Mouse (Mus musculus) lung, postnatal 10 days (tissue): ENCODE measurements around the gene Klra7.
"Not testable (repeated sequence)": the region's sequence is repeated elsewhere in the genome, so short reads cannot be mapped to it uniquely, and the experiment has no call there.

Experiments
- DNase-seq: peaks from one replicate; pipeline ENCODE4 v3.0.0; 2021

Klra7 gene

GRCm38 (mm10) chr6:130233222-130233621 lies at the start of gene Klra7:
Klra7 (minus strand) TSS chr6:130233322.
- DNase-seq, result no peak

- not testable (repeated sequence) for DNase-seq
These were observed 48.7 kb upstream of the Klra7 start, which contains the start of gene Klra10 for GRCm38 (mm10) chr6:130281828-130282227. Klra10 (minus strand) TSS chr6:130281928.

- no peak for DNase-seq
These were observed 22.2 kb upstream of the Klra7 start for GRCm38 (mm10) chr6:130255326-130255725.

GRCm38 (mm10) chr6:130237536-130237935 lies 4.4 kb upstream of the Klra7 start:
- DNase-seq, result no peak

- DNase-seq, result no peak
These were observed 3.5 kb upstream of the Klra7 start for GRCm38 (mm10) chr6:130236635-130237034.

- DNase-seq, result not testable (repeated sequence)
These were observed 35.7 kb downstream of the Klra7 start for GRCm38 (mm10) chr6:130197453-130197852.

GRCm38 (mm10) chr6:130193012-130193411 lies 40.1 kb downstream of the Klra7 start, which contains the start of gene Klra9:
Klra9 (minus strand) TSS chr6:130193112.
- not testable (repeated sequence) for DNase-seq
